Mouse (Mus musculus) intestine, embryonic 16.5 days (tissue): Measurements from ENCODE around the gene Akap6. TPM values are rescaled to one million over a fixed set of nuclear protein-coding genes. Genes with fewer than 3 reads are reported as not detected.

ENCODE experiments used
- ATAC-seq: fragments of 200-750 bp; cut with Nextera tagmentation; 2 replicates; pipeline ENCODE4 v1.8.0; 2017; ENCODE audit warnings: moderate TSS enrichment, moderate library complexity
- H3K27ac ChIP-seq: fragments of 300-500 bp; sonication (generic); 2 replicates; pipeline ENCODE4 v1.5.1; 2014; ENCODE audit warnings: mild to moderate bottlenecking, low read length
- H3K27me3 ChIP-seq: fragments of 300-500 bp; sonication (generic); replicated peaks from 2 replicates; pipeline ENCODE4 v1.6.1; 2014; ENCODE audit warnings: low read length, control low read depth, mixed read lengths; ENCODE audit not compliant: control insufficient read depth, insufficient read depth
- H3K36me3 ChIP-seq: fragments of 300-500 bp; sonication (generic); 2 replicates; pipeline ENCODE4 v1.6.1; 2014; ENCODE audit warnings: low read length, control low read depth; ENCODE audit not compliant: control insufficient read depth, insufficient read depth
- H3K4me1 ChIP-seq: fragments of 300-500 bp; sonication (generic); 2 replicates; pipeline ENCODE4 v1.6.1; 2014; ENCODE audit warnings: low read length, control low read depth, mixed read lengths; ENCODE audit not compliant: control insufficient read depth, insufficient read depth
- H3K4me2 ChIP-seq: fragments of 300-500 bp; sonication (generic); 2 replicates; pipeline ENCODE4 v1.6.1; 2014; ENCODE audit warnings: low read depth, low read length, control low read depth
- H3K4me3 ChIP-seq: fragments of 300-500 bp; sonication (generic); 2 replicates; pipeline ENCODE4 v1.5.1; 2014; ENCODE audit warnings: mild to moderate bottlenecking, low read length
- H3K9ac ChIP-seq: fragments of 300-500 bp; sonication (generic); 2 replicates; pipeline ENCODE4 v1.6.1; 2014; ENCODE audit warnings: low read depth, low read length
- H3K9me3 ChIP-seq: fragments of 300-500 bp; sonication (generic); 2 replicates; pipeline ENCODE4 v1.6.1; 2016; ENCODE audit warnings: low read length, control low read depth; ENCODE audit not compliant: control insufficient read depth
- WGBS: fragments of 180-500 bp; shearing (Covaris S2); extraction: QIAGEN DNeasy Blood & Tissue Kit; methylation state at CpG from one replicate; pipeline ENCODE4 v1.1.7; 2014; 5-methylcytosine and 5-hydroxymethylcytosine counted together
- polyA plus RNA-seq: library from polyadenylated mRNA; unstranded; fragments of >200 nt; fragmentation: Nextera tagmentation; extraction: Ambion mirVana; gene quantifications from 2 replicates; pipeline ENCODE4 v1.2.1, GENCODE M21; 2015

The Akap6 gene
- polyA plus RNA-seq, 1 experiment from 2014 or later: 1.4 TPM

- no peak overlapping the region for H3K4me2 ChIP-seq
- no peaks in the 10 kb centered on the region for H3K9me3 ChIP-seq
- H3K36me3 ChIP-seq: no peaks in the 10 kb centered on the region
- H3K27me3 ChIP-seq: no peaks in the 10 kb centered on the region
- ATAC-seq: no peak
- H3K27ac ChIP-seq: no peak overlapping the region
- no peak overlapping the region for H3K4me3 ChIP-seq
- H3K9ac ChIP-seq: no peak overlapping the region
- H3K4me1 ChIP-seq: no peaks in the 10 kb centered on the region
- 92% methylated on average over 5 of the region's 5 CpGs for WGBS
Measured at GRCm38 (mm10) chr12:53040634-53041033, 341.5 kb downstream of the Akap6 start.

GRCm38 (mm10) chr12:53042739-53043138 lies 343.6 kb downstream of the Akap6 start:
- no peak for ATAC-seq
- no peaks in the 10 kb centered on the region for H3K4me1 ChIP-seq
- H3K9me3 ChIP-seq: no peaks in the 10 kb centered on the region
- no peak overlapping the region for H3K4me3 ChIP-seq
- no peak overlapping the region for H3K27ac ChIP-seq
- no peaks in the 10 kb centered on the region for H3K36me3 ChIP-seq
- WGBS: 26% methylated on average over 5 of the region's 5 CpGs
- no peak overlapping the region for H3K4me2 ChIP-seq
- H3K9ac ChIP-seq: no peak overlapping the region
- no peaks in the 10 kb centered on the region for H3K27me3 ChIP-seq

GRCm38 (mm10) chr12:53057606-53058005 lies 358.4 kb downstream of the Akap6 start:
- H3K27me3 ChIP-seq: no peaks in the 10 kb centered on the region
- H3K4me2 ChIP-seq: no peak overlapping the region
- H3K9ac ChIP-seq: no peak overlapping the region
- no peak overlapping the region for H3K4me3 ChIP-seq
- H3K36me3 ChIP-seq: no peaks in the 10 kb centered on the region
- no peaks in the 10 kb centered on the region for H3K9me3 ChIP-seq
- no peaks in the 10 kb centered on the region for H3K4me1 ChIP-seq
- no peak overlapping the region for H3K27ac ChIP-seq
- ATAC-seq: no peak; the same call in 1 of the 2 replicates
- WGBS: 57% methylated on average over 7 of the region's 7 CpGs

GRCm38 (mm10) chr12:53060903-53061302 lies 361.7 kb downstream of the Akap6 start:
- no peak overlapping the region for H3K27ac ChIP-seq
- no peak overlapping the region for H3K4me3 ChIP-seq
- no peaks in the 10 kb centered on the region for H3K9me3 ChIP-seq
- H3K9ac ChIP-seq: no peak overlapping the region
- WGBS: 66% methylated on average over 6 of the region's 6 CpGs
- no peak for ATAC-seq
- H3K27me3 ChIP-seq: no peaks in the 10 kb centered on the region
- no peak overlapping the region for H3K4me2 ChIP-seq
- no peaks in the 10 kb centered on the region for H3K4me1 ChIP-seq
- no peaks in the 10 kb centered on the region for H3K36me3 ChIP-seq

- H3K27ac ChIP-seq: no peak overlapping the region
- no peak overlapping the region for H3K4me2 ChIP-seq
- no peaks in the 10 kb centered on the region for H3K4me1 ChIP-seq
- WGBS: 25% methylated on average over 7 of the region's 7 CpGs
- ATAC-seq: no peak
- no peaks in the 10 kb centered on the region for H3K9me3 ChIP-seq
- H3K36me3 ChIP-seq: no peaks in the 10 kb centered on the region
- no peak overlapping the region for H3K4me3 ChIP-seq
- no peaks in the 10 kb centered on the region for H3K27me3 ChIP-seq
- H3K9ac ChIP-seq: no peak overlapping the region
Measured at GRCm38 (mm10) chr12:53061466-53062124, 362.4 kb downstream of the Akap6 start.

- no peak overlapping the region for H3K27ac ChIP-seq
- WGBS: 74% methylated on average over 9 of the region's 9 CpGs
- ATAC-seq: no peak
Measured at GRCm38 (mm10) chr12:53063003-53063402, 363.8 kb downstream of the Akap6 start.

GRCm38 (mm10) chr12:53064241-53064760 lies 365.1 kb downstream of the Akap6 start:
- H3K4me3 ChIP-seq: no peak overlapping the region
- no peak overlapping the region for H3K27ac ChIP-seq
- no peaks in the 10 kb centered on the region for H3K9me3 ChIP-seq
- H3K9ac ChIP-seq: no peak overlapping the region
- H3K27me3 ChIP-seq: no peaks in the 10 kb centered on the region
- no peak for ATAC-seq
- H3K4me2 ChIP-seq: no peak overlapping the region
- no peaks in the 10 kb centered on the region for H3K36me3 ChIP-seq
- H3K4me1 ChIP-seq: no peaks in the 10 kb centered on the region
- WGBS: 76% methylated on average over 4 of the region's 4 CpGs

More at GRCm38 (mm10) chr12:53063003-53063402, 363.8 kb downstream of the Akap6 start:
- Histone ChIP-seq H3K36me3 (no peaks in the 10 kb centered on the region), H3K9me3 (no peaks in the 10 kb centered on the region), H3K27me3 (no peaks in the 10 kb centered on the region), H3K4me3 (no peak overlapping the region), H3K9ac (no peak overlapping the region), H3K4me2 (no peak overlapping the region), H3K4me1 (no peaks in the 10 kb centered on the region)

- WGBS: 63% methylated on average over 11 of the region's 11 CpGs
- no peak overlapping the region for H3K27ac ChIP-seq
- no peak overlapping the region for H3K4me2 ChIP-seq
- ATAC-seq: no peak
- no peak overlapping the region for H3K9ac ChIP-seq
- H3K4me1 ChIP-seq: no peaks in the 10 kb centered on the region
- H3K36me3 ChIP-seq: no peaks in the 10 kb centered on the region
- no peaks in the 10 kb centered on the region for H3K9me3 ChIP-seq
- H3K4me3 ChIP-seq: no peak overlapping the region
- H3K27me3 ChIP-seq: no peaks in the 10 kb centered on the region
Measured at GRCm38 (mm10) chr12:53065031-53065785, 366.0 kb downstream of the Akap6 start.

- Histone ChIP-seq H3K36me3 (no peaks in the 10 kb centered on the region), H3K27ac (no peak overlapping the region), H3K9ac (no peak overlapping the region), H3K4me3 (no peak overlapping the region), H3K9me3 (no peaks in the 10 kb centered on the region), H3K4me2 (no peak overlapping the region), H3K27me3 (no peaks in the 10 kb centered on the region), H3K4me1 (no peaks in the 10 kb centered on the region)
- ATAC-seq: no peak
- WGBS: 78% methylated on average over 9 of the region's 9 CpGs
Measured at GRCm38 (mm10) chr12:53066321-53066720, 367.1 kb downstream of the Akap6 start.
